Mouse (Mus musculus) cortical plate, adult 2 months (tissue): ENCODE data around the gene 4931409K22Rik.

Source experiments
- CTCF ChIP-seq: fragments of 200-500 bp; IDR thresholded peaks from 2 replicates; pipeline ENCODE4 v1.5.1; 2011; ENCODE audit warnings: mild to moderate bottlenecking, control low read depth, low read length; ENCODE audit not compliant: insufficient read depth; ENCODE audit errors: extremely low read depth
- POLR2A ChIP-seq: fragments of 200-500 bp; IDR thresholded peaks from 2 replicates; pipeline ENCODE4 v1.6.1; 2011; ENCODE audit warnings: mild to moderate bottlenecking, low read length, control low read depth; ENCODE audit not compliant: insufficient read depth; ENCODE audit errors: extremely low read depth

GRCm38 (mm10) chr5:24586547-24587199 lies 30.1 kb upstream of the 4931409K22Rik start, which contains the start of gene Chpf2:
- TF ChIP-seq POLR2A (peak; percentile 84), CTCF (no peak)
